Mouse (Mus musculus) adrenal gland, adult (tissue): ENCODE measurements around the gene Galnt18.
A peak's percentile ranks its signal among the peaks of the same experiment; 100 is the strongest.

Source experiments
- DNase-seq, 2 experiments: peaks; one replicate each; pipeline ENCODE4 v3.0.0; 2022 to 2023; ENCODE audit warnings: low spot score in 1 of 2; ENCODE audit not compliant: inconsistent age in 2 of 2

Gene Galnt18

GRCm38 (mm10) chr7:111714639-111715360 lies 65.0 kb downstream of the Galnt18 start:
- no peak for DNase-seq

GRCm38 (mm10) chr7:111713828-111714600 lies 65.8 kb downstream of the Galnt18 start:
- DNase-seq, result no peak

GRCm38 (mm10) chr7:111712797-111713196 lies 67.0 kb downstream of the Galnt18 start:
- no peak for DNase-seq

- DNase-seq, result peak; percentile 23 to 71
These were observed 68.5 kb downstream of the Galnt18 start for GRCm38 (mm10) chr7:111711045-111711808.

GRCm38 (mm10) chr7:111710311-111710710 lies 69.5 kb downstream of the Galnt18 start:
- no peak for DNase-seq

- no peak for DNase-seq
These were observed 71.2 kb downstream of the Galnt18 start for GRCm38 (mm10) chr7:111708563-111708962.

- DNase-seq, result no peak
These were observed 76.8 kb downstream of the Galnt18 start for GRCm38 (mm10) chr7:111702961-111703360.

- DNase-seq, result no peak
These were observed 78.0 kb downstream of the Galnt18 start for GRCm38 (mm10) chr7:111701788-111702187.

GRCm38 (mm10) chr7:111699446-111699845 lies 80.3 kb downstream of the Galnt18 start:
- no peak for DNase-seq

- no peak for DNase-seq
These were observed 83.6 kb downstream of the Galnt18 start for GRCm38 (mm10) chr7:111696226-111696625.

GRCm38 (mm10) chr7:111694312-111694711 lies 85.5 kb downstream of the Galnt18 start:
- DNase-seq, result no peak

- no peak for DNase-seq
These were observed 87.0 kb downstream of the Galnt18 start for GRCm38 (mm10) chr7:111692641-111693261.

- DNase-seq, result no peak
These were observed 99.7 kb downstream of the Galnt18 start for GRCm38 (mm10) chr7:111680108-111680507.

- no peak for DNase-seq
These were observed 103.3 kb downstream of the Galnt18 start for GRCm38 (mm10) chr7:111676483-111676882.

- DNase-seq, result no peak
These were observed 107.3 kb downstream of the Galnt18 start for GRCm38 (mm10) chr7:111672467-111672866.

GRCm38 (mm10) chr7:111663139-111664073 lies 116.4 kb downstream of the Galnt18 start:
- peak in 1 of 2 experiments; percentile 52 for DNase-seq

- peak in 1 of 2 experiments; percentile 15 for DNase-seq
These were observed 121.2 kb downstream of the Galnt18 start for GRCm38 (mm10) chr7:111658579-111658978.

- DNase-seq, result no peak
These were observed 124.8 kb downstream of the Galnt18 start for GRCm38 (mm10) chr7:111655002-111655401.

GRCm38 (mm10) chr7:111654526-111654925 lies 125.3 kb downstream of the Galnt18 start:
- DNase-seq, result no peak

GRCm38 (mm10) chr7:111644362-111644761 lies 135.4 kb downstream of the Galnt18 start:
- DNase-seq, result no peak
